Mouse (Mus musculus): Measurements from ENCODE around the gene Pfkm.

The Pfkm gene

DNA sequence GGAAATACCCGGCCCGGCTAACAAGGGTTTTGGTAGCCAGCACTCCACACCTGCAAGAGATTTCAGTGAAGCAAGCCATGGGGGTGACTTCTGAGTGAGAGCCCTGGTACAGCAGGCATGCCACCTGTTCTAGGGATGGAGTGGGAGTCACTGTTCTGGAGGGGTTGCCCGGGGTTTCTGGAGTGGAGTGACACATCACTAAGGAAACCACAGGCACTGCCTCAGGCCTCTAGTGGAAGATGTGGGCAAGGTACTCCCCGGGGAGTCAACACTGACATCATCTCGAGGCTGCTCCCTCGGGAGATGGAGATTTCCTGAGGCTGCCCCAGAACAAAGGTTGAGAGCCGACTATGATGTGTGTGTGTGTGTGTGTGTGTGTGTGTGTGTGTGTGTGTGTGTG, 78.0 kb downstream of the Pfkm start:
- peak; percentile 57 for DNase-seq (ENCODE audit: low read depth, low spot score)

DNA sequence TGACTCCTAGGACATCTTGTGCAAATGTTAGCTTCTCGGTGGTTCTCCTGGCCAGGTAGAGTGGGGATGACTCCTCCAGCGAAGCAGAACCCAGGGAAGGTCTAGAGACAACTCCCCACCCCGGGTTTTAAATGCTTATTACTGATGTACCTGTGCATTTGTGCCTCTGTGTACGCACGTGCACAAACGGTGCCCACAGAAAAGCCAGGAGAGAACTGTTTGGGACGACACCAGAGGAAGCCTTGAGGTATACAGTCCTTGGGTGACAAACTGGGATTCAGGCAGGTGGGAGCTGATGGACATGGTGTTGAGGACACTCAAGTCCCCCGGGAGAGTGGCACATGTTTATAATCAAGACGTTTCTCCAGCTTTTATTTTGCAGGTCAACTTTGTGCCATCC, 78.5 kb downstream of the Pfkm start:
- no peak for DNase-seq (ENCODE audit: low read depth, low spot score)

DNA sequence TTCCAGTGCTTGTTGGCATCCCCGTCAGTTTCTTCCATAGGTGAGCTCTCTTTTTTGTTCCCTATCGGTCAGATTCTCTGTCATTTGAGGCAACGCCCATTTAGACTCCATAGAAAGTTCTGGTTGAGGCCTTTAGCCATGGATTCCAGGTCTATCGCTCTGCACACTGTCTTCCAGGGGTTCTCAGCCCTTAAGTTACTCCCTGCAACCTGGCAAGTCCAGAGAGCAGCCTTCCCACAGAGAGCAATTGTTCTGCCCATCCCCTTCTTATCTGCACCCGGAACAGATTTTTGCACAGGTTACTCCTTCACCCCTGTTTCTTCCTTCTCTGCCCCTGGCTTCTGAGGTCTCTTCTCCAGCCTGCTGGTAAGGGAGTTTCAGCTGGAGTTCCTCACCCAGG, 79.7 kb downstream of the Pfkm start:
- DNase-seq (ENCODE audit: low read depth, low spot score): no peak

DNA sequence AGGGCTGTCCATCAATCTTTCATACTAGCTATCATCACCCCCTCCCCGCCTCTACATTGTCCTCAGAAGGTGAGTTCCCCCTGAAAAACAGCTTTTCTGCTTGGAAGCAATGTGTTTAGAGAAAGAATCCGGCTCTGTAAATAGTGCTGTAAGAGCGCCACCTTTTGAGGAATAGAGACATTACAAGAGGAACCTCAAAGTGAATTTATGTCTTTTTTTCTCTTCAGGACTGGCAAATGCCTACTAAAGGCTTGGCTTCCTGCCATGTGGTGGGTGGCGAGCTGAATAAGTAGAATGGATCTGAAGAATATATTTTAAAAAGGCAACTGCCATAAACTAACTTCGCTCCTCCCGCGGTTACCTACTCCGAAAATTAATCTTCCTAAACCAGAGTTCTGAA, 81.4 kb downstream of the Pfkm start:
- peak; percentile 66 for DNase-seq (ENCODE audit: low read depth, low spot score)

DNA sequence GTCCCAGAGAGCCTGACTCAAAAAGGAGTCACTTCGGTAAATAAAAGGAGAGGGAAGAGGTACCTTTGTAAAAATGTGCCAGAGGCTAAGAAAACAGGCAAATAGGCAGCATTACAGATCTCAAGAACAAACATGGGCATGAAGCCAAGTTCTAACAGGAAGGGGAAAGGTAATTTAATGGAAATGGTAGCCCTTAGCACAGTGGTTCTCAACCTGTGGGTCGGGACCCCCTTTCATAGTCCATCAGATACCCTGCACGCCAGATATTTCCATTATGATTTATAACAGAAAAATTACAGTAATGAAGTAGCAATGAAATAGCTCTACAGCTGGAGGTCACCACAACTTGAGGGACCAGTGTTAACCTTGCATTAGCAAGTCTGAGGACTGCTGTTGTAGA, 84.9 kb downstream of the Pfkm start:
- DNase-seq (ENCODE audit: low read depth, low spot score): no peak

DNA sequence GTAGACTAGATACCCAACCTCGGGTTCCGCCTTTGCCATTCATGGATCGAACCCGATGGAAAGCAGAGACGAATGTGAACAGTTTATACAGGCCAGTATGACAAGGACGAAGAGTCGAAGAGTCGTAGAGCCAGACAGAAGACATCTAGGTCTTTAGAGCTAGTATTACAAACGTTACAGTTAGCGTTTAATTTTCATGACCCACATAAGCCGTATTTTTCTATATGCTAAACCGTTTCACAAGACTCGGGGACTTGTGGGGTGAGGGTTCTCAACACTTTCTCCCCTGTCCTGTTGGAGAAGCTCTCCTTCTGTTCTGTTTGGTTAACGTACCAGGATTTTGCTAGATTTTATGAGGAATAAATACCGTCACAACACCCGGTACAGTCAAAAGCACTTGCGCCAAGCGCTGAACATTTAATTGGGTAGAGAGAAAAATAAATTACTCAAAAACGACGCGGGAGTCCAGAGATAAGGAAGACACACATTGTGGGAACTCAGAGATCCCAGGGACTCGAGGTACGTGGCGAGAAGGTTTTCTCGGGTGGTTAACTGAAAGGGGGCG, 88.3 kb downstream of the Pfkm start:
- no peak for DNase-seq (ENCODE audit: low read depth, low spot score)

DNA sequence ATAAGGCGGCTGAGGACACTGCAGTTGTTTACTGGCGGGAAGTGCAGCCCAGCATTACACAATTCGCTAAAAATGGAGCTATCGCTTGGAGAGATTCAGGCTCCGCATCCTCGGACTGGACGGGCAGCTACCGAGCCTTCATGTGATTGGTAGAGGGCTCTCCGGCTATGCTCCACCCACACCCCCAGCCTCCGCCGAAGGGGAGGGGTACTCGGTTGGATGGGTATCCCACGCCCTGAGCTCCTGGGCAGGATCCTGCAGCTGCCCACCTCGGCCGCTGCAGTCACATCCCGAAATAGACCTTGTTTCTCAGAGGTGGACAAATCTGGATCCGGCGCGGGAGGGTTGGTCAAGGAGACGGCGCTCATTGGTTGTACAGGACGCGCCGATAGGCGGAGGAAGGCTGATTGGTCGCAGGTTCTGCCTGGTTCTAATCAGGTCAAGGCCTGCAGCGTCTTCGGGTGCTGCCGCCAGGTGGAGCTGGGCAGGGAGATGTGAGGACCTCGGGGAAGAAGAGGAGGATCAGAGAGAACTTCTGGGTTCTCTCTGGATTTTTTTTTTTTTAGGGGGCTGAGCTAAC, 88.8 kb downstream of the Pfkm start:
- peak; percentile 94 for DNase-seq (ENCODE audit: low read depth, low spot score)

All from mesoderm, embryonic 11.5 days (tissue).